ENCODE assay signal across 12 mouse cellular contexts in genomic region chr1:160825441-160825856, GRCm38 (mm10). TPM values are rescaled to one million over a fixed set of nuclear protein-coding genes. Genes with fewer than 3 reads are reported as not detected.
DNase-seq lines count a peak whose midpoint lies in the region; ATAC-seq and TF ChIP-seq lines count a peak whose summit lies in the region.
"Had no signal": no experiment of that assay in that cellular context is flagged by ENCODE, and none has a peak within 500 bp of the region (broad histone marks: within the 10 kb centered on the region; RNA-seq: fewer than 3 reads in every experiment).

No protein-coding gene starts in this region.

- H3K27ac ChIP-seq in stomach, embryonic 15.5 days: no peak overlapping the region
- no peak overlapping the region for H3K27ac ChIP-seq in stomach, postnatal 0 days (replicated peaks)
- H3K27ac ChIP-seq in intestine, embryonic 16.5 days (ENCODE audit: low read length): no peak overlapping the region
- H3K27ac ChIP-seq: forebrain, embryonic 15.5 days; limb, embryonic 13.5 days had no signal

- no peak for DNase-seq in stomach, postnatal 0 days (ENCODE audit: low spot score)
- peak; percentile 57 to 58 for DNase-seq in cerebellum, postnatal 25 days
- no peak for DNase-seq in natural killer cell, adult 2 months (ENCODE audit: low spot score in 2 of 2)
- no peak for DNase-seq in Muller cell, postnatal 12 days (ENCODE audit: inconsistent ontology term)
- DNase-seq in kidney, adult 11 months: no peak
- DNase-seq: kidney, adult 2 months; layer of hippocampus, adult 9-11 months had no signal

- no peaks in the 10 kb centered on the region for H3K9me3 ChIP-seq in stomach, embryonic 15.5 days
- no peaks in the 10 kb centered on the region for H3K9me3 ChIP-seq in stomach, postnatal 0 days (ENCODE audit: control insufficient read depth, low read length)
- H3K9me3 ChIP-seq in intestine, embryonic 16.5 days (ENCODE audit: control insufficient read depth, low read length): no peaks in the 10 kb centered on the region
- H3K9me3 ChIP-seq: forebrain, embryonic 15.5 days; limb, embryonic 13.5 days had no signal

- no peaks in the 10 kb centered on the region for H3K4me1 ChIP-seq in stomach, embryonic 15.5 days
- no peaks in the 10 kb centered on the region for H3K4me1 ChIP-seq in stomach, postnatal 0 days (replicated peaks; ENCODE audit: control insufficient read depth, insufficient read depth)
- no peaks in the 10 kb centered on the region for H3K4me1 ChIP-seq in intestine, embryonic 16.5 days (ENCODE audit: control insufficient read depth, insufficient read depth, low read length)
- H3K4me1 ChIP-seq: forebrain, embryonic 15.5 days; limb, embryonic 13.5 days had no signal

- TF ChIP-seq CTCF in stomach, postnatal 0 days (IDR thresholded peaks at IDR 0.05; ENCODE audit: low read depth): no peak

- WGBS in stomach, embryonic 15.5 days: 64% methylated on average over 3 of the region's 3 CpGs
- WGBS in stomach, postnatal 0 days: 59% methylated on average over 3 of the region's 3 CpGs
- 72% methylated on average over 3 of the region's 3 CpGs for WGBS in intestine, embryonic 16.5 days

- H3K4me2 ChIP-seq in stomach, embryonic 15.5 days: no peak overlapping the region
- H3K4me2 ChIP-seq in stomach, postnatal 0 days (replicated peaks; ENCODE audit: low read depth): no peak overlapping the region
- H3K4me2 ChIP-seq in intestine, embryonic 16.5 days (ENCODE audit: low read depth, low read length): no peak overlapping the region
- H3K4me2 ChIP-seq: forebrain, embryonic 15.5 days; limb, embryonic 13.5 days had no signal

- ATAC-seq in stomach, embryonic 15.5 days (ENCODE audit: insufficient read depth, low FRiP score, low read depth): peak; percentile 83; the same call in 1 of the 2 replicates
- ATAC-seq in stomach, postnatal 0 days (ENCODE audit: low FRiP score, low TSS enrichment): no peak
- 0 out of 2 replicates have a peak, but pooled peaks have one; percentile 40 for ATAC-seq in intestine, embryonic 16.5 days
- ATAC-seq: forebrain, embryonic 15.5 days had no signal

- no peaks in the 10 kb centered on the region for H3K27me3 ChIP-seq in stomach, embryonic 15.5 days (replicated peaks)
- H3K27me3 ChIP-seq in stomach, postnatal 0 days (ENCODE audit: control insufficient read depth, insufficient read depth, low read length): no peaks in the 10 kb centered on the region
- H3K27me3 ChIP-seq in intestine, embryonic 16.5 days (replicated peaks; ENCODE audit: control insufficient read depth, insufficient read depth, low read length): no peaks in the 10 kb centered on the region
- H3K27me3 ChIP-seq: CH12.LX; forebrain, embryonic 15.5 days; limb, embryonic 13.5 days had no signal

- no peak for TF ChIP-seq EP300 in stomach, postnatal 0 days (optimal IDR thresholded peaks at IDR 0.05)

- H3K36me3 ChIP-seq in stomach, embryonic 15.5 days: no peaks in the 10 kb centered on the region
- no peaks in the 10 kb centered on the region for H3K36me3 ChIP-seq in stomach, postnatal 0 days (ENCODE audit: control insufficient read depth, insufficient read depth, low read length)
- H3K36me3 ChIP-seq in intestine, embryonic 16.5 days (ENCODE audit: control insufficient read depth, insufficient read depth, low read length): no peaks in the 10 kb centered on the region
- H3K36me3 ChIP-seq: forebrain, embryonic 15.5 days; limb, embryonic 13.5 days had no signal

- H3K4me3 ChIP-seq in stomach, embryonic 15.5 days (replicated peaks): no peak overlapping the region
- no peak overlapping the region for H3K4me3 ChIP-seq in stomach, postnatal 0 days (ENCODE audit: low read depth, low read length)
- no peak overlapping the region for H3K4me3 ChIP-seq in intestine, embryonic 16.5 days (ENCODE audit: low read length)
- H3K4me3 ChIP-seq: forebrain, embryonic 15.5 days; limb, embryonic 13.5 days had no signal

- no peak overlapping the region for H3K9ac ChIP-seq in stomach, embryonic 15.5 days
- no peak overlapping the region for H3K9ac ChIP-seq in stomach, postnatal 0 days (ENCODE audit: low read length)
- H3K9ac ChIP-seq in intestine, embryonic 16.5 days (ENCODE audit: low read depth, low read length): no peak overlapping the region
- H3K9ac ChIP-seq: forebrain, embryonic 15.5 days; limb, embryonic 13.5 days had no signal

RNA-seq across cellular contexts. Expression of gene Rabgap1l, which starts 32.4 kb away (rescaled TPM):
- polyA plus RNA-seq in stomach, embryonic 15.5 days (2015; fragmentation: Nextera tagmentation; extraction: Ambion mirVana): 23.8 and 24.0 TPM in 2 replicates
- polyA plus RNA-seq in stomach, postnatal 0 days (2015; fragmentation: Nextera tagmentation; extraction: Ambion mirVana): 19.1 and 19.6 TPM in 2 replicates
- polyA plus RNA-seq in intestine, embryonic 16.5 days (2015; fragmentation: Nextera tagmentation; extraction: Ambion mirVana): 16.7 and 18.5 TPM in 2 replicates

Comparison
In these comparisons a context has a peak if more than half of its experiments do, and no peak if none do; other contexts are left out.
1. DNase-seq: peak in cerebellum, postnatal 25 days (2 of 2); none in stomach, postnatal 0 days (single experiment), natural killer cell, adult 2 months (0 of 2), Muller cell, postnatal 12 days (single experiment) and kidney, adult 11 months (single experiment).